Mouse (Mus musculus) right cerebral cortex, postnatal 36 days (tissue): ENCODE data around the gene Notch2.

Experiments used
- DNase-seq, 2 experiments: peaks; one replicate each; pipeline ENCODE4 v3.0.0; 2022; ENCODE audit warnings: low spot score in 2 of 2, mixed read lengths in 1 of 2

Gene Notch2

DNA sequence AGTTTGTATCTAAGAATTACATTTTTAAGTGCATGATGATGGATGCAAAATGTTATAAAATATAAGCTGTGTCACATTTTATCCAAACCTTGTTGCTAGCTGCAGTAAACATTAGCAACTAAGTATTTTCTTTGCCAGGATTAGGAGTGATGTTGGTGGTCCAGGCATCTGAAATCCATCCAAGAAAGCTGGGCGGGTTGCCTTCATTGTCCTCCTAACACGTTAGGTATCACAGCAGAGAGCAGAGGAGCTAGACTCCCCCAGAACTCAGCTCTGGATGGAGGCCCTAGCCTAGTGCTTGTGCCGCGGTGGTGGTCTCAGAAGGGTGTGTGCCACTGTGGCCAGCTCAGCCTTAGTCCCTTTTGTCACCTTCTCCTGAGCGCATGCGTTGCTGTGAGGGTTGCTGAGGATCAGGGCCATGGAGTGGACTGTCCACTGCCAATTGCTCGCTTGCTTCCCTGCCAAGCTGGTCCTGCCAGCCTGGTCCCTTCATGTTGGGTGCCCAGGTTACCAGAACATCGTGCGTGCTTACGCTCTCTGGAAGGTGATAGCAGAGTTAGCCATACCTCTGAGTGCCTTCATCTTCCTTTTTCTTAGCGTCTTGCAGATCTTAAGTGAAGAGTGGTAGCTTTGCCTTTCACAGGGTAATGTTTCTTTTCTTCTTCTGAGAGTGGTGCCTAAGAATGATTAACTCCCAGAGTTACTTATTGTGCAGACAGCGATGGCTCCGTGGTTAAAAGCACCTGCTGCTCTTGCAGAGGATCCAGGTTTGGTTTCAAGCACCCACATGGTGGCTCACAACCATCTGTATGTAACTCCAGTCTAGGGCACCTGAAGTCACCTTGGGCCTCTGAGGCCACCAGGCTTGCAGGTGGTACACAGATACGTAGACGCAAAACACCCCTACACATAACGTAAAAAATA is 39.4 kb downstream of the Notch2 start:
- DNase-seq = no peak

DNA sequence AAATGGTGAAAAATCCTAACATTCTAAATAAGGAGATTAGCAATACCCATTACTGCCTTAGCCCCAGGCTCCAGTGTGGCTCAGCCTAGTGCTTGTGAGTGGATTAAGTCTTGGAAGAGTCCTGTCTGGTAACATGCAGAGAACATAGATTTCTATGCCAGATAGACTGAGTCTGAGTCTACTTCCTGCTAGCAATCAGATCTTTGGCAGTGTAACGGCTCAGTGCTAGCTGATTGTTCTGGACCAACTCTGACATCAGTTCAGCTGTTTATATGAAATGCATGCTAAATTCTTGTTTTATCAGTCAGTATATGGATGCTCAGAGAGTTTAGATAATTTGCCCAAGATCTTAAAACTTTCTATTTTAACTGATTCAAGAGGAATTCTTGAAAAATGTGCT is 40.5 kb downstream of the Notch2 start:
- DNase-seq = no peak

DNA sequence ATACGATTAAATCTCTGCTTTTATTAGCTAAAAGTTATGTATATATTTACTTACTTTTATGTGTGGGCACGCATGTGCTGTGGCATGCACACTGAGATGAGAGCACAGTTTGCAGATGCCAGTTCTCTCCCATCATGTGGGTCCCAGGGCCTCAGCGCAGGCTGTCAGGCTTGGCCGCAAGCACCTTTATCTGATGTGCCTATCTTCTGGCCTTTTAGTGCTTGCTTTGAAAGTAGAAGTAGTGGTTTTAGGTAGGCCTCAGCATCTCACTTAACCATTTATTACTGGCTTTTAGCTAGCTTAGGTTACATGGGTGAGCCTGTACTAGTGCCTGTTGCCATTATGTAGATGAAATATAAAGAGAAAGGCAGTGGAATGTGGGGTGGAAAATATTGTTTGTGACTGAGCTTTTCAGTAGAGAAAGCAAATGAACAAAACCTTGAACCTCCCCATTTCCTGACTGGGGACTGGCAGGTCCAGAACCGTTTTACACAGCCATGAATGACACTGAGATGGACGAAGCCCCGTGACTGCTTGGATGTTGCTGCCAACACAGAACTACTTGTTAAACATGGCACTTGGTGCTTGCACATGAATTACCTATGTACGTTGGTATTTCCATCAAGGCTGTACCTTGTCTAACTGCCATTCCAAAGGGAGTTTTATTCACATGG is 41.1 kb downstream of the Notch2 start:
- DNase-seq = no peak

DNA sequence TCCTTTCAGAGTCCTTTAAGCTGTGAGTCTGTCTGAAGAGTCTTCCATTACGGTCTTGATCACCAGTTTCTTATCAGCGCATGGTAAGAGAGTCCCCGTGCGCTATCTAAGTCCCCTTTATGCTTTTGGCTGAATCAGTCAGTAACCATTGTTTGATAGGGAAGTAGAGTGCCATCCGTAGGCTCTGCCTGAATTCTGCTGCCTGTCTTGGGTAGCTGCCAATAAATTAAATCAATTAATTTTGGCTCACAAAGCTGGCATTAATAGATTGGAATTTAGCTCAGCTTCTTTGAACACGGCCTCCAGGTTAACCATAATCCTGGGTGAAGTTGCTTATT is 41.6 kb downstream of the Notch2 start:
- DNase-seq = no peak

DNA sequence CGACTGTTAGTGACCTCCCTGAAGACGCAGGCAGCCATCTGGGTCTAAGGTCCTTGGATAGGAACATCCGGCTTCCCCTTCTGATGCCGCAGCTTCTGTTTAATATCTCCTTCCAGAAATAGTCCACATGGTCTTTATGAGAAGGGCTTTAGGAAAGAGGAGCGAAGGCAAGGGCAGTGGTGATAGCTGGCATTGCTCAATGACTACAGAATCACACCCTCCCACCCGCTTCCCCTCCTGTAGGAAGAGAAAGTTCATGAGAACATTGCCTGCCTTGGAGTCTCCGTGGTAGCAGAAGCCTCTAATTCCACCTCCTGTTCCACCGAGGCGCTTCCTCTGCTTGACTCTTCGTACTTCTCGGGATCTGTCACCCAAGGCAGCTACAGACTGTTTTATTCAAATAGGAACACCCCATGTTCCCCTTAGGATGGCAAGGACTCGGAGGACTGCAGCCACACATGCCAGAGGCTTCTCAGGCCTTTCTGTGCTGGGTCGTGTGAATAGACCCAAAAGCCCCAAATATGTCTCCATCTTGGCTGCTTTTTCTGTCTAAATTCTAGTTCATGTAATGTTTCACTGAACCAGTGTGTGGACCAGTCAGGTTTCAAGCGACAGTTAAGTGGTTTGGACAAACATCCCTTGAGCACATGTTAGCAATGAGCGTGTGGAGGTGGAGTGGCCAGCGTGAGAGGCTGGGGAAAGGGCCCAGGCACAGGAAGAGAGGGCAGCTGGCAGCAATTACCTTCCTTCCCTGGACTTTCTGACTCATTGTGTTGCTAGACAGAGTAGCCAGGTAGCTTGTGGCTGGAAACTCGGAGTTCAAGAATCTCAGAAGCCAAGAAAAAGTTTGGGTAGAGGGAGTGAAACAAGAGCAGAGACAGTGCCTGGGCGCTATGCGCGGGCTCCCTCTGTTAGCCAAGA is 42.7 kb downstream of the Notch2 start:
- DNase-seq = no peak

DNA sequence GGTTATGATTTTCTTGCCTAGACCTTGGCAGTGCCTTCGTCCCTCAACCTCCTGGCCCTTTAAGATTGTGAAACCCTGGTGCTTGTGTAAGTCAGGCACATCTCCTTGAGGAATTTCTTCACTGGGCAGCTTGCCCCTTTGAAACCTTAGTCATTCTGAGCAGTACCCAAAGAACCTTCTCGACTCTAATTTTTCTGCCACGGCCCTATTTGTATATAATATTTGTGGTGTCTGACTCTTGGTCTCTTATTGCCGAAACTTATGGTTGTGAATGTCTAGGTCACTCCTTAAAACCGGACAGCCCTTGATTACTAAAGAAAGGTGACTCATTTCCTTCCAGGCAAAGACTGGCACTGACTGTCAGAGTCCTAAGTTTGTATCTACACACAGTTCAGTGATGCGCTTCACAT is 43.6 kb downstream of the Notch2 start:
- DNase-seq = no peak

DNA sequence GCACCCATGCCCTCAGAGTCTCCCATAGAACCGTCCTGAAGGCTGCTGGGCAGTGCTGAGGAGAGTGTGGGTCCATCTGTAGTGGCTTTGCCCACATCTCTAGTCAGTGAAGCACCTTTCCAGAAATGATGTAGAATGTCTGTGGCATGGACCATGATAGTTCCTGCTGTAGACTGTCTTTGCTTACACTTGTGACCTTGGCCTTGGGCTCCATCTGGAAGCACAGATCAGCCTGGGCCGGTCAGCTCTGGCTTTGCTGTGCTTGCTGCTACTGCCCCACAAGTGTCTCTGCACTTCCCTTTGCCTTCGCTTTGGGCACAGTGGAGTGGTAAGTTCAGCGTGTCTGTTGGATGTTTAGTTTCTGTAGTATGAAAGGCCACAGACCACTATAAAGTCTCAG is 45.7 kb downstream of the Notch2 start:
- DNase-seq = no peak

DNA sequence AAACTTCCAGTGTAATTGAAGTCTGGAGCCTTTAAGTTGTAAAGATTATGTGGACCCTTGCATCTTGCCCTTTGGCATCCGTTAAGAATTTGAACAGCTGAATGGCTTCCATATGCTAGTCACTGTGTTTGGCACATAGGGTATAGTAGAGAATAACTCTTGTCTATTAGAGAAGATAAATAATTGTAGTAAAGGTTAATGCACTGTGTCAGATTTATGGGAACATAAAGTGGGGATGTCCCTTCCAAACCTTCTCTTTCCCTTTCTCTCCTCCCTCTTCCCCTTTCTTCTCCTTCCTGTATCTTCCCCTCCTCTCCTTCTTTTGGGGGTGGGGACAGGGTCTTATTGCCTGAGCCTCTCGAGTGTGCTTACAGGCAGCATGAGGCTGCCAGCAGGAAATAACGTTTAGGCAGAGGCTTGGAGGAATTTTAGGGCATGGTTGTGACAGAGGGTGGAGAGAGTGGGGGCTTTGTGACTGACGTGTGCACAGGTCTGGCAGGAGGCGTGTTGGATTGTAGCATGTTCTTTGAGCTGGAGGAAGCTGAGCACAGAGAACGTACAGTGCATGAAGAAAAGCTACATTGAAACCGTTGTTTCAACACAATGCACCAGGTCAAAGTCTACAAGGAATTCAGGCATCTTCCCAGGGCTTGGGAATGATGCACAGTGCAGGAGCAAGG is 47.8 kb downstream of the Notch2 start:
- no peak for DNase-seq

DNA sequence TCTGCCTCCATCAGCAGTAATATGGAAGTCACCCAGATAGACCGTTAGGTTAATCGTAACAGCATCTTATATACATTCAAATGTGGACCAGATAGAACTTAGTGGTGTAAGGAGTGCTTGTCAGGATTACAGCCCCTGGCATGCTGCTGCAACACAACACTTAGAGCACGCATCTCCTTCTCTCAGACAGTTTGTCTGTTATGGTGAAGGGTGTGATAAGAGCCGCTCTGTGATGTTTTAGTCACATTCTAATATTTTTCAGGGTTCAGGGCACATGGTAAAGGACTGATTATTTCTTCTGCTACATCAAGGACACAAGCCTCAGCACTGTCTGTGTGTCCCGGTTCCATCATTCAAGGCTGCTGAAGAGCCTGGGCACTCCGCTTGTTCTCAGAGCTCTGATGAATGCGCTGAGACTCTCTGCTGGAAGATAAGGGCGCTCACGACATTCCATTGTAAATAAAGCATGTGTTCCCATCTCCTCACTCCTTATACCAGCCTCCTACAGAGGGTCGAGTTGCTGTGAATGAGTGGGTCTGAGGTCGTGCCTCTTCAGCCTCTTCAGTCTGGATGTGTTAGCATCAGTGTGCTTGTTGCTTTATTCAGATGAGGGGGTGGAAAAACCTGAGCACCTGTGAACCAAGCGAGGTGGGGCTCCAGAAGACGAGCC is 48.5 kb downstream of the Notch2 start:
- DNase-seq = no peak

DNA sequence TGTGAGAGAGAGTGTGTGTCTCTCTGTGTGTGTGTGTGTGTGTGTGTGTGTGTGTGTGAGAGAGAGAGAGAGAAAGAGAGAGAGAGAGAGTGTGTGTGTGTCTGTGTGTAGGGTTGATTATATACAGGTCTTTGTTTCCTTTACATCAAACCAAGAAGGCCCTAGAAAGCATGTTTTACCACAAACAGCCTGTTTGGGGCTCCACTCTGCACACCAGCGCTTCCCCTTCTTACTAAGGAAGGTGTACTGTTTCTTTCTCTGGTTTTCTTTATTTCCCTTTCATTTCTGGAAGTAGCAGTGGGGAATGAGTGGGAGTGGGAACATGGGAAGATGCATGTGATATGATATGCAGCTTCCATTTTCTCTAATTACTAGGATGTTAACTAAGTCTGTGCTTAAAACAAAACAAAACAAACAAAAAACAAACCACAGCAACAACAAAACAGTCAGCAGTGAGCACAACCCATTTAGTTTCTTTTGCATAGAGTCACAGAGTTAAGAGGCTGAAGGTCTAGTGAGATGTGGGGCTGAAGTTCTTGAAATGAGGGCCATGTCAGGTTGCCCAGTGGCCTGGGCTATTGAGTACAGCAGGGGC is 49.4 kb downstream of the Notch2 start:
- DNase-seq = no peak

DNA sequence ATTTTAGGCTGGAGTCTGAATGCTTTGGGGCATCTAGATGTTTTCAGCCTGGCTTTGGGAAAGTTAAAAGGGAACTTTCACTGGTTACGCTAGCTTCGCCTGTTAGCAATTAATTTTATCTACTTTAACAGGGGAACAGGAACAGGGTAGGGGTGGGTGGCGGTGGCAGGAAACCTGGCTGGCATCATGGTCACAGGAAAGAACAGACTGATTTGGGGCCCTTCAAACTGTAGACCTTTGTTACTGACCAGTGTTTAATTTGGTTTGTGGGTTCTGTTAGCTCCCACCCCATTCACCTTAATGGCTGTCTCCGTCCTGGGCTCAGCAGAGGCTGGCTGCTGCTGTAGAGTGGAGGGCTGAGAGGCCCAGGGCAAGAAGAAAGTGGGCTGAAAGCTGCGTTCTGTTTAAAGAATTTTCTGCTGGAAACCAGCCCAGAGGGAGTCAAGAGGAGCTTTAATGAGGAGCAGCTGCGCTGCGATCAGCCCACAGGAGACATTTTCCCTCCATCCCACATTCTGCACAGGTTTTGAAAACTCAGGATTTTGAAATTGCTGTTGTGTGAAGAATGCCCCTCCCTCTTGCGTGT is 50.0 kb downstream of the Notch2 start:
- peak; percentile 24 to 39 for DNase-seq

DNA sequence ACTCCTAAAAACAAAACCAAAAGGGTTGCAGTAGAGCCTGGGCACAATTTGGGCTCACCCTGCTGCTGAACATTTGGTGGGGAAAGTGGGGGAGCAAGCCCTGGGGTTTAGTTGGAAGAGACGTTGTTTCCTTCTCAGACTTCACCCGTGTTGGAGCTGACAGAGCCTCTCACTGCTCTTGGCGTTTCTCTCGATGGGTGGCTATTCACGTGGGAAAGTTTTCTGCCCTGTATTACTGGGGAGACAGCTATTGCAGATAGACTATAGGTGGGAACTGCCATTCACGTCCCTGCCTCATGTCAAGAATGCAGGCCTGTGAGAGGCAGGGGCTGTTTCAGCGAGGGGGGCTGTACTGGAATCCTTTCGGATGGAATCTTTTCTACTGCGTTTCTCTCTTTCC is 50.5 kb downstream of the Notch2 start:
- no peak for DNase-seq

DNA sequence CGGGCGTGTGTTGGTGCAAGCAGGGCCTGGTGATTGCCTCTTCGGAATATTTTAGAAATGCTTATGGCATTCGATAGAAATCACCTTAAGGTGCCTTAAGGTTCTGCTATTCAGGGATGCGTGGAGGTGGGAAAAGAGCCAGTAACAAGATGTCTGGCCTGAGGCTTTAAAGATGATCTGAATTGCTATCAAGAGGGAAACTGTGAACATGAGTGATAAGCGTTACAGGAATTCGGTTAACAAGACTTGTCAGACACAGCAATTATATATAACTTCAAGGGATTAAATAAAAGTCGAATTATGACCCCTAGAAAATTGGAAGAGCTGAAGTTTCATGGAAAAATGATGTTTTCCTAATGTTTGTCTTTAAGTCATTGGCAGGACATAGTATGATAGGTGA is 51.7 kb downstream of the Notch2 start:
- DNase-seq = no peak

DNA sequence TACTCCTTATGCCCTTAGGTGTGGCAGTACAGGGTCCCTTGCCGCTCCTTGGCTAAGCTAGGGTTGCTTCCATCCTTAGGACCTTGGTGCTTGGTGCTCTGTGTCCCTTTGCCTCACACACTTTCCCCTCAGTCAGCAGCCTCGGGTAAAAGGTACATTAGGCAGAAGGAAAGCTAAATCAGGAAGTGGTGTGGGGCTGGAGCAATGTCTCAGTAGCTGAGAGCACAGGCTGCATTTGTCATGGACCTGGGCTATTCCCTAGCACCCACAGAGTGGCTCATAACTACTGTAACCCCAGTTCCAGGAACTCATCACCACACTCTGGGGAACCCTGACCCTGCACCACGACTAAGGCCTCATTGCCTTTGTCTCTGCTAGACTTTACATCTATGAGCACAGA is 53.1 kb downstream of the Notch2 start:
- no peak for DNase-seq

DNA sequence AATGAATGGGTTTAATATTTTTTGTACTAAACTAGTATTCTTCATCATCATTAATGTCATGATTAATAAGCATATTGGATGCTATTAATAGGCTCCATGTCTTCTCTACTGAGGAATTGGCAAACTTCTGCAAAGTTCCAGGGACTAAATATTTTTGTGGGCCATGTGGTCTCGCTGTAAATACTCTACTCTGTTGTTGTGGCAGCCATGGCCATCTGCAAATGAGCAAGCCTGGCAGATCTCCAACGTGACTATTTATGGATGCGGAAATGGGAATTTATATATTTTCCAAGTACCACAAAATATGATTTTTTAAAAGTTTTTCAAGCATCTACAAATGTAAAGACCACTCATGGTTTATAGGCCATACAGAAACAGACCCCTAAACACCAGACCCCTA is 54.1 kb downstream of the Notch2 start:
- DNase-seq = no peak

DNA sequence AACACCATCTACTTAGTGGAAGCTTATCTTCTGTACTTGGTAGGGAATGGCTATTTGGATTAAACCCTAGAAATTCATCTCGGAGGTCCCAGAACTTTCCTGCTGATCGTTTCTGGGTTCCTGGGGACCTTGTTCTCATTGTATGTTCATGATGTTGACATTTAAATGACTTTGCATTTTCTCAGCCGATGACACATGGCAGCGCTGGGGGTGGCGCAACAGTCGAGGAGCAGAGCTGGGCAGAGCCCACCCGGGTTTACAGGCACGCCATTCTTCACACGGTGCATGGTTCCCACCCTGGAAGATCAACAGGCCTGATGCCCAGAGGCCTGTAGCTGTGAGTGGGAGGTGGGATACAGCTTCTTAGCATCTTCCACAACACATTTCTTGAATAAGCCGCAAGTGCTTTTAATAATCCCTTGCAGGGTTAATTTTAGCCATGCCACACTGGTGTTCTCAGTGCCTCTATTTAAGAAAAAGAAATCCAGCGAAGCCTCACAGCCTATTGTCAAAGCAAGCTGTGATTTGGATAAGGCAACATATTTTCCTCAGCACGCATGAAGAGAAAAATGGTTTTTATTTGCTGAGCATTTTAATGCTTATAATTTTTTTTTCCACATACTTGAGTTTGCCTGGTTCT is 54.6 kb downstream of the Notch2 start:
- peak in 1 of 2 experiments; percentile 22 for DNase-seq

DNA sequence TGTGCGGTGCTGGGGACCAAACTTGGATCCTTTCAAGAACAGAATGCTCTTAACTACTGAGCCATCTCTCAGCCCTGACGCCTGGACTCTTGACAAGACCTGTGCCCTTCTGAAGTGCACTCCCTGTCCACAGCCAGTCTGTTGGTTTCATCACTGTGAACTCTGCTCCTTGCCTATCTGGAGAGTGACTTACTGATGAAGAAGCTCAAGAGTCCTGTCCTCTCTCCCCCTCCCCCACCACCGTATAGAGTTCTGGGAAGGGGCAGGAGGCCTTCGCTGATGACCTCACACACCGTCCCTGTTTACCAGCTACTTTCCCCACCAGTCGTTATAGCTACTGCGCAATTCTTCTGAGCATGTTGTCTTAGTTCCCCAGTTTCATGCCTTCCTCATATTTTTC is 55.8 kb downstream of the Notch2 start:
- no peak for DNase-seq

DNA sequence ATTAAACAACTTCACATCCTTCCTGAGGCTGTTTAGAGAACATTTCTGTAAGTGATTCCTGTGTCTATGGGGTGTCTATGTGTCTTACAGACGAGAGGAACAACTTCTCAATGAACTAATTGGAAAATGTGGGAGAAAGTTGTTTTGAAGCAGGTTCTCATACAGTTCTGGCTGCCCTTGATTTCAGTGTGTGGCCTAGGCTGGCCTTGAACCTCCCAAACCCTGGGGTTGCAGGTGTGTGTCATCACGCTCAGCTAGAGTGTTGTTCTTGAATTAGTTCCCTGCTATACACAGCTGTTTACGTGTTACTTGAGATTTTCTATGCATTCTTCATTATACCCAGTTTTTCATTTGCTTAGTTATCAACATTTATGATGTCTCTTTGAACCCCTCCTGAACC is 56.5 kb downstream of the Notch2 start:
- no peak for DNase-seq

DNA sequence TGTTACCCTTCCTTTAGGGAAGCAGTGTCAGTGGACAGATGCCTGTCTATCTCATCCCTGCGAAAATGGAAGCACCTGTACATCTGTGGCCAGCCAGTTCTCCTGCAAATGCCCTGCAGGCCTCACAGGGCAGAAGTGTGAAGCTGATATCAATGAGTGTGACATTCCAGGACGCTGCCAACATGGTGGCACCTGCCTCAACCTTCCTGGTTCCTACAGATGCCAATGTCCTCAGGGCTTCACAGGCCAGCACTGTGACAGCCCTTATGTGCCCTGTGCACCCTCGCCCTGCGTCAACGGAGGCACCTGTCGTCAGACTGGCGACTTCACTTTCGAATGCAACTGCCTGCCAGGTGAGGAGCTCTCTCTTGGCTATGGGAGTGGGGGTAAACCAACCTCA is 59.2 kb downstream of the Notch2 start:
- DNase-seq = no peak

DNA sequence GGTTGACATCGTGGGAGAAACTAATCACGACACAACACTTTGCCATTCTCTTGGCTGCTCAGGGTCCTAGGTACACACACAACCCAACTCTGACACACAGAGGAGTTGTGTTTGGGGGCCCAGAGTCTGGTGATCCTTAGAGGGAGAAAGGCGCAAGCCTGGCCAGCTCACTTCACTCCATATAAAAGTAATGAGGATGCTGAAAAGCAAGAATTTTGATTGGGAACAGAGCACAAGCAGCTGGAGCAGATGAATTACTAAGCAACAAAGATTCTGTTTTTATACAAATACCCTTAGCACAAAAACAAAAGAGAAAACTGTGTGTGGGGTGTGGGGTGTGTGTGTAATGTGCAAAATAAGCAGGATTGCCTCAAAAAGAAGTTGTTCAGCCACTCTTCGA is 60.2 kb downstream of the Notch2 start:
- DNase-seq = no peak
